Mouse (Mus musculus): ENCODE data around the gene Parp11.

GRCm38 (mm10) chr6:127420115-127420514 lies 26.5 kb upstream of the Parp11 start:
- no peak for TF ChIP-seq CTCF (IDR thresholded peaks at IDR 0.05)
- no peak for TF ChIP-seq POLR2A (IDR thresholded peaks at IDR 0.05; ENCODE audit: insufficient read depth, low read depth, low read length)
